Mouse (Mus musculus) ZHBTc4 (cell line): ENCODE measurements around the gene Vmn2r89.
"Not testable (repeated sequence)": the region's sequence is repeated elsewhere in the genome, so short reads cannot be mapped to it uniquely, and the experiment has no call there.

Experiments used
- DNase-seq: peaks from one replicate; pipeline ENCODE4 v3.0.0-alpha.2; 2011; ENCODE audit warnings: low read depth, low spot score

Vmn2r89 gene

GRCm38 (mm10) chr14:51451557-51451956 lies at the start of gene Vmn2r89:
Gene Vmn2r89, plus strand, starts transcription at chr14:51451857.
- DNase-seq, result not testable (repeated sequence)

- DNase-seq, result no peak
Observed at GRCm38 (mm10) chr14:51410520-51410919, 41.1 kb upstream of the Vmn2r89 start, which contains the start of gene Vmn2r88. Gene Vmn2r88, plus strand, starts transcription at chr14:51410820.

GRCm38 (mm10) chr14:51423885-51424284 lies 27.8 kb upstream of the Vmn2r89 start:
- DNase-seq, result no peak

- DNase-seq, result peak; percentile 53
Observed at GRCm38 (mm10) chr14:51430138-51430537, 21.5 kb upstream of the Vmn2r89 start.

GRCm38 (mm10) chr14:51434546-51434945 lies 17.1 kb upstream of the Vmn2r89 start:
- peak; percentile 39 for DNase-seq

DNA sequence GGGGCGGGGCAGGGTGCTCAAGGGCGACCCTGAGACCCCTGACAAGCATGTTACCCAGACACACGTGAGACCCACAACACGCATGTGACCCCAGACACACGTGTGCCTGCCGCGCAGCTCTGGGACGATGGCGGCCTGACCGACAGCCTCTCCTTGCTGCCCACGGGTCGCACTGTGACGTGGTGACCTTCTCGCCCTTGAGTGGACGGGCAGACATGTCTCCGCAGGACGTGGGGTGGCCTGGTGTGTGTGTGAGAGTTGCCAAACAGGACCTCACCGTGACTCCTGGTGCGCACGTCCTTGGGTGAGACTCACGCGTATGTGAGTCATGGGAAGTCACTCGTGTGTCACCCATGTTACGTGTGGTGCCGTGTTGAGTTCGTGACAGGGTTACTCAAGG lies 16.6 kb upstream of the Vmn2r89 start:
- DNase-seq, result no peak

DNA sequence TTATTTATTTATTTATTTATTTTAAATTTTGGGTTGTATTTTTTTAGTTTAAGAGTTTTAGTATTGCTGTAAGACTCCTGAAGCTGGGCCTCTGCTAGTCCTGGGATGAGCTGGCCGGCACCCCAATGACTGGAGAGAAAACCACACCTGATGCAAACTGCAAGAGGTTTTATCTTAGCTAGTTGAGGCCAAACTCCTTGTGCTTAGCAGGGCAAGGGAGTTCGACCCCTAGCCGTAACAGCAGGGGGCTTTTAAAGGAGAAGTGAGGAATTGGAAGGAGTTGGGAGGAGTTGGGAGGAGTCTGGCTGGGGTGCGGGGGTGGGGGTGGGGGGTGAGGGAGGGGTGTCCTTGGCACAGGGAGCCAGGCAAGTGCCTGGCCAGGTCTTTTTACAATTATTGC lies 12.7 kb upstream of the Vmn2r89 start:
- DNase-seq, result peak; percentile 61

GRCm38 (mm10) chr14:51480278-51480677 lies 28.6 kb downstream of the Vmn2r89 start:
- peak; percentile 64 for DNase-seq

DNA sequence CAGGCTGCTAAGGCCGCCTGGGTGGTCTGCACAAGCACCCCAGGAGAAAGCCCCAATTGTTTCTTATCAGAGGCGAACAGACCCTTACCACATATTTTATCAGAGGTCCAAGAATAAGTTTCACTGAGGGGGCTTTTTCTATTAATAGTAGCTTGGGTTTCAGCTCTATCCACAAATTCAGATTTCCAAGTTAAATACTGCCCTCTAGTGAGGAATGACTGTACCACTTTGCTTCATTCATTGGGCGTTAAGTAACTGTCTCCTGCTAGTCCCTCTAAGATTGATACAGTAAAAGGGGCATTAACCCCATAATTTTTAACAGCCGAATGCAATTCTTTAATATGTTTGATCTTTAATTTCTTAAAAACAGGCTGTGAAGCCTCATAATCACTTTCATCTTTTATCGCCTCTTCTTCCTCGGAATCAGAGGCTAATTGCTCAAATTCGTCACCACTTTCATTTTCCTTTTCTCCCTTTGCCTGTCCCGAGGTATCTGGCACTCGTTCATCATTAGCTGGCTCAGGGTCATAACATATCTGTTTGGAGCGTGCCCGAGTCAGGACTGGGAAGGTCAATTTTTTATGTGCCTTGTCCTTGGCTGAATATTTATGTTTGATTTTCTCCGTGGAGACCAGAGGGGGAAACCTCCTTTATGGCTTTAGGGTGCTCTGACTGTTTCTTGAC lies 29.8 kb downstream of the Vmn2r89 start:
- DNase-seq, result peak; percentile 54

GRCm38 (mm10) chr14:51482051-51482715 lies 30.5 kb downstream of the Vmn2r89 start:
- no peak for DNase-seq

GRCm38 (mm10) chr14:51482971-51483381 lies 31.3 kb downstream of the Vmn2r89 start:
- DNase-seq, result peak; percentile 7

GRCm38 (mm10) chr14:51483671-51484070 lies 32.0 kb downstream of the Vmn2r89 start:
- no peak for DNase-seq

DNA sequence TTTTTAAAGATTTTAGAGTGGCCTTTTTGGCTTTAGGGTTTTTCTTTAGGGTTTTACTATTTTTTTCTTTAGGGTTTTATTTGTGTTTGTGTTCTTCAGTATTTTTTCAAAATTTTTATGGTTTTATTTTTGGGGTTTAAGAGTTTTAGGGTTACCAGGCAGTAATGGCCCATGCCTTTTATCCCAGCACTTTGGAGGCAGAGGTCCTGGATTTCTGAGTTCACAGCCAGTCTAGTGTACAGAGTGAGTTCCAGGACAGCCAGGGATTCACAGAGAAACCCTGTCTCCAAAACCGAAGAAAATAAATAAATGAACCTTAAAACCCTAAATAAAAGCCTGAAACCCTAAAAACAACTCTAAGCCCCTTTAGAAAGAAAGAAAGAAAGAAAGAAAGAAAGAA lies 34.5 kb downstream of the Vmn2r89 start:
- no peak for DNase-seq

- DNase-seq, result no peak
Observed at GRCm38 (mm10) chr14:51495781-51496180, 44.1 kb downstream of the Vmn2r89 start.

- DNase-seq, result no peak
Observed at GRCm38 (mm10) chr14:51496955-51497354, 45.3 kb downstream of the Vmn2r89 start.

GRCm38 (mm10) chr14:51497958-51498357 lies 46.3 kb downstream of the Vmn2r89 start:
- DNase-seq, result no peak

- DNase-seq, result peak; percentile 15
Observed at GRCm38 (mm10) chr14:51499707-51500275, 48.1 kb downstream of the Vmn2r89 start.

DNA sequence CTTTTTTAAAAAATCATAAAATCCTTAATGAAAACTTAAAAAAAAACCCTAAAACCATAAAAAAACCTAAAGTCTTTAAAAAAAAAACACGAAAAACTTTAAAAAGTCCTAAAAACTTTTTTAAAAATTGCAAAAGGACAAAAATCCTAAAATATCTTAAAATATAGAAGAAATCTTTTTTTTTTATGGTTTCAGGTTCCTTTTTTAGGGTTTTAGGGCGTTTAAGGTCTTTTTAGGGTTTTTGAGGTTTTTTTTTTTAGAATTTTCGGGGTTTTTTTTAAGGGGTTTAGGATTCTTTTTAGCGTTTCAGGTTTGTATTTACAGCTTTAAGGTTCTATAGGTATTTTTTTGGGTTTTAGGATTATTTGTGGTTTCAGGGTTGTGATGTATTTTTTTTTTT lies 48.8 kb downstream of the Vmn2r89 start:
- DNase-seq, result no peak

GRCm38 (mm10) chr14:51507416-51507815 lies 55.8 kb downstream of the Vmn2r89 start:
- DNase-seq, result peak; percentile 53
